Mouse (Mus musculus): ENCODE measurements at regions not wholly inside any gene's neighbourhood (a gene's known extent, or its start where the extent isn't known, plus 50 kb on each side); places are given as distances from the start of the nearest gene placed in this dataset.

GRCm38 (mm10) chr4:131534831-131535230 lies 303.3 kb downstream of the Ptpru start:
- TF ChIP-seq CTCF (IDR thresholded peaks at IDR 0.05; ENCODE audit: control insufficient read depth, insufficient read depth, insufficient replicate concordance, low read depth, low read length), result no peak
- no peak for TF ChIP-seq POLR2A (IDR thresholded peaks at IDR 0.05; ENCODE audit: control insufficient read depth, low read depth, low read length)

Measured in testis, adult 2 months (tissue).